Comparison of ENCODE assay signal across 7 mouse cellular contexts in the genomic region with DNA sequence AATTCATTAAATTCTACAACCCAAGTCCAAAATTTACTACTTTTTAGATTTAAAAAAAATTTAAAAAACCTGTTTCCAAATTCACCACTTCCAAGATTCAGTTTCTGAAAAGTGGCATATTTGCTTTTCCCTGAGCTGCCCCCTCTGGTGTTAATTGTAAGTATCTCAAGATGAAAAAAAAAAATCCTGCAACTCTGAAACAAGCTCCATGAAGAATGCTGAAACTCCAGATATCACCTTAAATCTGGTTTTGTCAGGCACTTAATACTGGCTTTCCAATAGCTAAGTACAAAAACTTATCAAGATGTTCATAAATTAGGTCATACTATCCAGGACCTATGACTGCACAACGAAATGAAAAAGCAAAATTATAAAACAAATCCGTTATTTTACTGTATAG. TPM values are rescaled to one million over a fixed set of nuclear protein-coding genes. Genes with fewer than 3 reads are reported as not detected.
DNase-seq lines count a peak whose midpoint lies in the region; ATAC-seq lines count a peak whose summit lies in the region.

No protein-coding gene starts in this region.

- no peak for DNase-seq in lung, adult 18-20 months
- no peak for DNase-seq in liver, embryonic 11.5 days (ENCODE audit: low spot score)
- DNase-seq in left cerebral cortex, postnatal 10 days (ENCODE audit: extremely low spot score in 1 of 2, low spot score in 2 of 2) = no peak
- DNase-seq in layer of hippocampus, postnatal 10 days (ENCODE audit: low spot score in 2 of 2) = no peak

- H3K27me3 ChIP-seq in lung, embryonic 16.5 days (ENCODE audit: control insufficient read depth, insufficient read depth, low read depth, low read length) = no peaks in the 10 kb centered on the region
- H3K27me3 ChIP-seq in embryonic facial prominence, embryonic 15.5 days = no peaks in the 10 kb centered on the region
- no peaks in the 10 kb centered on the region for H3K27me3 ChIP-seq in liver, embryonic 11.5 days (replicated peaks; ENCODE audit: control insufficient read depth, insufficient read depth, low read length)
- H3K27me3 ChIP-seq in stomach, embryonic 16.5 days (ENCODE audit: control insufficient read depth, insufficient read depth, low read length) = no peaks in the 10 kb centered on the region

- WGBS in lung, embryonic 16.5 days = 2% methylated on average over 2 of the region's 2 CpGs
- WGBS in embryonic facial prominence, embryonic 15.5 days = under 1% methylated on average over 2 of the region's 2 CpGs
- under 1% methylated on average over 2 of the region's 2 CpGs for WGBS in liver, embryonic 11.5 days
- under 1% methylated on average over 2 of the region's 2 CpGs for WGBS in stomach, embryonic 16.5 days

- 0 out of 2 replicates have a peak overlapping the region, but pooled peaks have one; percentile 54 for H3K9ac ChIP-seq in lung, embryonic 16.5 days (ENCODE audit: low read length)
- 0 out of 2 replicates have a peak overlapping the region, but pooled peaks have one; percentile 31 for H3K9ac ChIP-seq in embryonic facial prominence, embryonic 15.5 days
- H3K9ac ChIP-seq in liver, embryonic 11.5 days (ENCODE audit: low read depth, low read length) = peak overlapping the region; percentile 64
- no peak overlapping the region for H3K9ac ChIP-seq in stomach, embryonic 16.5 days (ENCODE audit: low read length)

- intact Hi-C loops in left cerebral cortex, postnatal 10 days (cut with DNase I) = loop anchor here (5.0 kb wide), 2 partner anchors 85 to 115 kb away; no protein-coding TSS in a partner anchor

- H3K27ac ChIP-seq in lung, embryonic 16.5 days (ENCODE audit: low read length) = no peak overlapping the region
- no peak overlapping the region for H3K27ac ChIP-seq in embryonic facial prominence, embryonic 15.5 days (replicated peaks)
- no peak overlapping the region for H3K27ac ChIP-seq in liver, embryonic 11.5 days (ENCODE audit: low read depth, low read length)
- H3K27ac ChIP-seq in stomach, embryonic 16.5 days (ENCODE audit: low read length) = no peak overlapping the region

- H3K36me3 ChIP-seq in lung, embryonic 16.5 days (ENCODE audit: control insufficient read depth, insufficient read depth, low read length) = peaks cover 30% of the 10 kb centered on the region
- H3K36me3 ChIP-seq in embryonic facial prominence, embryonic 15.5 days = peaks cover 33% of the 10 kb centered on the region
- peaks cover 32% of the 10 kb centered on the region for H3K36me3 ChIP-seq in liver, embryonic 11.5 days (ENCODE audit: control insufficient read depth, insufficient read depth, low read length)
- H3K36me3 ChIP-seq in stomach, embryonic 16.5 days (ENCODE audit: control insufficient read depth, insufficient read depth, low read length) = peaks cover 18% of the 10 kb centered on the region

- no peak for ATAC-seq in lung, embryonic 16.5 days (ENCODE audit: low read depth)
- ATAC-seq in embryonic facial prominence, embryonic 15.5 days (ENCODE audit: insufficient number of reproducible peaks, low FRiP score, low TSS enrichment, low read depth) = no peak
- no peak for ATAC-seq in liver, embryonic 11.5 days (replicated peaks; ENCODE audit: low FRiP score)
- no peak for ATAC-seq in stomach, embryonic 16.5 days (ENCODE audit: insufficient read depth, low FRiP score)

- H3K4me3 ChIP-seq in lung, embryonic 16.5 days (ENCODE audit: low read length) = peak overlapping the region; percentile 53
- peak overlapping the region; percentile 87 for H3K4me3 ChIP-seq in embryonic facial prominence, embryonic 15.5 days (replicated peaks)
- peak overlapping the region; percentile 98 for H3K4me3 ChIP-seq in liver, embryonic 11.5 days (ENCODE audit: low read depth, low read length)
- H3K4me3 ChIP-seq in stomach, embryonic 16.5 days (replicated peaks; ENCODE audit: low read length) = peak overlapping the region; percentile 54

- peak overlapping the region; percentile 58 for H3K4me2 ChIP-seq in lung, embryonic 16.5 days (ENCODE audit: low read depth, low read length)
- peak overlapping the region; percentile 52 for H3K4me2 ChIP-seq in embryonic facial prominence, embryonic 15.5 days (replicated peaks)
- H3K4me2 ChIP-seq in liver, embryonic 11.5 days = peak overlapping the region; percentile 72
- peak overlapping the region; percentile 57 for H3K4me2 ChIP-seq in stomach, embryonic 16.5 days (ENCODE audit: low read depth, low read length)

- peaks cover 16% of the 10 kb centered on the region for H3K4me1 ChIP-seq in lung, embryonic 16.5 days (replicated peaks; ENCODE audit: control insufficient read depth, insufficient read depth, low read length)
- peaks cover 18% of the 10 kb centered on the region for H3K4me1 ChIP-seq in embryonic facial prominence, embryonic 15.5 days
- peaks cover 18% of the 10 kb centered on the region for H3K4me1 ChIP-seq in liver, embryonic 11.5 days (replicated peaks; ENCODE audit: control insufficient read depth, insufficient read depth, low read length)
- H3K4me1 ChIP-seq in stomach, embryonic 16.5 days (ENCODE audit: control insufficient read depth, insufficient read depth, low read length) = peaks cover 25% of the 10 kb centered on the region

- no peaks in the 10 kb centered on the region for H3K9me3 ChIP-seq in lung, embryonic 16.5 days (ENCODE audit: control insufficient read depth, low read length)
- H3K9me3 ChIP-seq in embryonic facial prominence, embryonic 15.5 days (replicated peaks) = no peaks in the 10 kb centered on the region
- no peaks in the 10 kb centered on the region for H3K9me3 ChIP-seq in liver, embryonic 11.5 days (ENCODE audit: control insufficient read depth, low read length)
- no peaks in the 10 kb centered on the region for H3K9me3 ChIP-seq in stomach, embryonic 16.5 days (replicated peaks; ENCODE audit: control insufficient read depth, low read length)

RNA-seq across cellular contexts. Expression of a gene that starts 2.0 kb away (rescaled TPM):
- polyA plus RNA-seq in lung, embryonic 16.5 days (2015; fragmentation: Nextera tagmentation; extraction: Ambion mirVana) = 1,726 and 1,925 TPM in 2 replicates
- polyA plus RNA-seq in embryonic facial prominence, embryonic 15.5 days (2015; fragmentation: Nextera tagmentation; extraction: Ambion mirVana) = 1,589 and 1,636 TPM in 2 replicates
- 1,403 and 1,404 TPM in 2 replicates for polyA plus RNA-seq in liver, embryonic 11.5 days (2014; fragmentation: Nextera tagmentation; extraction: Ambion mirVana)
- 1,433 and 1,504 TPM in 2 replicates for polyA plus RNA-seq in stomach, embryonic 16.5 days (2015; fragmentation: Nextera tagmentation; extraction: Ambion mirVana)
- total RNA-seq in left cerebral cortex, postnatal 10 days (2021) = 100 to 1,000 TPM; 545 to 564 TPM
- 100 to 1,000 TPM; 703 to 723 TPM for total RNA-seq in layer of hippocampus, postnatal 10 days (2021)

RNA-seq across cellular contexts. Expression of a gene that starts 2.5 kb away (rescaled TPM):
- polyA plus RNA-seq in lung, embryonic 16.5 days (2015; fragmentation: Nextera tagmentation; extraction: Ambion mirVana) = 443 and 509 TPM in 2 replicates
- polyA plus RNA-seq in embryonic facial prominence, embryonic 15.5 days (2015; fragmentation: Nextera tagmentation; extraction: Ambion mirVana) = 380 and 384 TPM in 2 replicates
- 468 and 477 TPM in 2 replicates for polyA plus RNA-seq in liver, embryonic 11.5 days (2014; fragmentation: Nextera tagmentation; extraction: Ambion mirVana)
- polyA plus RNA-seq in stomach, embryonic 16.5 days (2015; fragmentation: Nextera tagmentation; extraction: Ambion mirVana) = 335 and 396 TPM in 2 replicates
- 100 to 1,000 TPM; 171 to 176 TPM for total RNA-seq in left cerebral cortex, postnatal 10 days (2021)
- 100 to 1,000 TPM; 184 to 186 TPM for total RNA-seq in layer of hippocampus, postnatal 10 days (2021)

RNA-seq across cellular contexts. Expression of a gene that starts 35.2 kb away (rescaled TPM):
- polyA plus RNA-seq in lung, embryonic 16.5 days (2015; fragmentation: Nextera tagmentation; extraction: Ambion mirVana) = 1.7 TPM in 2 replicates
- 6.5 and 9.4 TPM in 2 replicates for polyA plus RNA-seq in embryonic facial prominence, embryonic 15.5 days (2015; fragmentation: Nextera tagmentation; extraction: Ambion mirVana)
- 0.36 and 0.99 TPM in 2 replicates for polyA plus RNA-seq in liver, embryonic 11.5 days (2014; fragmentation: Nextera tagmentation; extraction: Ambion mirVana)
- 7.0 and 7.4 TPM in 2 replicates for polyA plus RNA-seq in stomach, embryonic 16.5 days (2015; fragmentation: Nextera tagmentation; extraction: Ambion mirVana)
- total RNA-seq in left cerebral cortex, postnatal 10 days (2021) = 1 to 10 TPM; 4.4 to 6.9 TPM
- 1 to 10 TPM; 4.4 to 4.7 TPM for total RNA-seq in layer of hippocampus, postnatal 10 days (2021)

RNA-seq across cellular contexts. Expression of a gene that starts 56.1 kb away (rescaled TPM):
- 14.1 and 14.4 TPM in 2 replicates for polyA plus RNA-seq in lung, embryonic 16.5 days (2015; fragmentation: Nextera tagmentation; extraction: Ambion mirVana)
- polyA plus RNA-seq in embryonic facial prominence, embryonic 15.5 days (2015; fragmentation: Nextera tagmentation; extraction: Ambion mirVana) = 13.4 and 13.8 TPM in 2 replicates
- 8.5 and 11.1 TPM in 2 replicates for polyA plus RNA-seq in liver, embryonic 11.5 days (2014; fragmentation: Nextera tagmentation; extraction: Ambion mirVana)
- 16.0 and 17.1 TPM in 2 replicates for polyA plus RNA-seq in stomach, embryonic 16.5 days (2015; fragmentation: Nextera tagmentation; extraction: Ambion mirVana)
- total RNA-seq in left cerebral cortex, postnatal 10 days (2021) = 100 to 1,000 TPM; 127 to 133 TPM
- 100 to 1,000 TPM; 123 to 133 TPM for total RNA-seq in layer of hippocampus, postnatal 10 days (2021)
